Comparison of ENCODE assay signal across 19 mouse cellular contexts in genomic region chr3:24705778-24706423, GRCm38 (mm10).
DNase-seq lines count a peak whose midpoint lies in the region; ATAC-seq lines count a peak whose summit lies in the region.
"Had no signal": no experiment of that assay in that cellular context is flagged by ENCODE, and none has a peak within 500 bp of the region (broad histone marks: within the 10 kb centered on the region; RNA-seq: fewer than 3 reads in every experiment).

No protein-coding gene starts in this region.

- DNase-seq in hindbrain, embryonic 11.5 days (ENCODE audit: low spot score): no peak
- peak; percentile 27 for DNase-seq in ES-CJ7 (ENCODE audit: low read depth, low spot score)
- peak; percentile 10 for DNase-seq in R1 (ENCODE audit: low read depth, low spot score)
- no peak for DNase-seq in adrenal gland, adult 8-10 months
- no peak for DNase-seq in left cerebral cortex, postnatal 10 days (ENCODE audit: extremely low spot score in 1 of 2, low spot score in 2 of 2)
- DNase-seq: cerebellum, adult 8-10 months; heart, postnatal 36 days; kidney, adult 2 months; layer of hippocampus, adult 9-11 months; left cerebral cortex, postnatal 4 days; lung, embryonic 14.5 days; thymus, postnatal 25 days had no signal

- no peaks in the 10 kb centered on the region for H3K36me3 ChIP-seq in hindbrain, embryonic 11.5 days (ENCODE audit: control insufficient read depth, insufficient read depth, low read length)
- no peaks in the 10 kb centered on the region for H3K36me3 ChIP-seq in hindbrain, embryonic 16.5 days (ENCODE audit: control insufficient read depth, insufficient read depth, low read length)
- H3K36me3 ChIP-seq in midbrain, embryonic 16.5 days (ENCODE audit: control insufficient read depth, insufficient read depth, low read length): no peaks in the 10 kb centered on the region
- H3K36me3 ChIP-seq: heart, embryonic 15.5 days; limb, embryonic 15.5 days had no signal

- 81% methylated on average over 4 of the region's 4 CpGs for WGBS in hindbrain, embryonic 11.5 days
- 60% methylated on average over 4 of the region's 4 CpGs for WGBS in hindbrain, embryonic 16.5 days
- 55% methylated on average over 4 of the region's 4 CpGs for WGBS in midbrain, embryonic 16.5 days

- H3K4me1 ChIP-seq in hindbrain, embryonic 11.5 days (replicated peaks; ENCODE audit: control insufficient read depth, insufficient read depth, low read length): no peaks in the 10 kb centered on the region
- H3K4me1 ChIP-seq in hindbrain, embryonic 16.5 days (ENCODE audit: control insufficient read depth, insufficient read depth, low read depth, low read length): no peaks in the 10 kb centered on the region
- H3K4me1 ChIP-seq in midbrain, embryonic 16.5 days (ENCODE audit: control insufficient read depth, insufficient read depth, low read length): no peaks in the 10 kb centered on the region
- H3K4me1 ChIP-seq: heart, embryonic 15.5 days; limb, embryonic 15.5 days had no signal

- H3K27ac ChIP-seq in hindbrain, embryonic 11.5 days (ENCODE audit: low read depth, low read length): no peak overlapping the region
- no peak overlapping the region for H3K27ac ChIP-seq in hindbrain, embryonic 16.5 days (ENCODE audit: low read depth, low read length)
- H3K27ac ChIP-seq in midbrain, embryonic 16.5 days (ENCODE audit: low read length): no peak overlapping the region
- H3K27ac ChIP-seq: heart, embryonic 15.5 days; kidney, postnatal 0 days; limb, embryonic 15.5 days; liver, embryonic 14.5 days had no signal

- H3K9me3 ChIP-seq in hindbrain, embryonic 11.5 days (ENCODE audit: control insufficient read depth, low read length): no peaks in the 10 kb centered on the region
- H3K9me3 ChIP-seq in hindbrain, embryonic 16.5 days (ENCODE audit: control insufficient read depth, low read length): no peaks in the 10 kb centered on the region
- no peaks in the 10 kb centered on the region for H3K9me3 ChIP-seq in midbrain, embryonic 16.5 days (replicated peaks; ENCODE audit: control insufficient read depth, low read length, poor library complexity, severe bottlenecking)
- H3K9me3 ChIP-seq: heart, embryonic 15.5 days; limb, embryonic 15.5 days had no signal

- H3K9ac ChIP-seq in hindbrain, embryonic 11.5 days (ENCODE audit: low read depth, low read length): no peak overlapping the region
- H3K9ac ChIP-seq in hindbrain, embryonic 16.5 days (ENCODE audit: low read depth, low read length): no peak overlapping the region
- no peak overlapping the region for H3K9ac ChIP-seq in midbrain, embryonic 16.5 days (ENCODE audit: low read depth, low read length)
- H3K9ac ChIP-seq: heart, embryonic 15.5 days; limb, embryonic 15.5 days; liver, embryonic 14.5 days; lung, embryonic 14.5 days had no signal

- ATAC-seq in hindbrain, embryonic 11.5 days (ENCODE audit: low FRiP score): peak; percentile 51; the same call in 1 of the 2 replicates
- no peak for ATAC-seq in hindbrain, embryonic 16.5 days
- ATAC-seq in midbrain, embryonic 16.5 days: peak; percentile 32; the same call in 1 of the 2 replicates
- ATAC-seq: inflammation-experienced regulatory T-cells, adult 6 months had no signal

- no peaks in the 10 kb centered on the region for H3K27me3 ChIP-seq in hindbrain, embryonic 11.5 days (ENCODE audit: control insufficient read depth, insufficient read depth, low read length)
- no peaks in the 10 kb centered on the region for H3K27me3 ChIP-seq in hindbrain, embryonic 16.5 days (replicated peaks; ENCODE audit: control insufficient read depth, insufficient read depth, low read length)
- no peaks in the 10 kb centered on the region for H3K27me3 ChIP-seq in midbrain, embryonic 16.5 days (ENCODE audit: control insufficient read depth, insufficient read depth, low read depth, low read length)
- H3K27me3 ChIP-seq: heart, embryonic 15.5 days; limb, embryonic 15.5 days had no signal

- no peak overlapping the region for H3K4me2 ChIP-seq in hindbrain, embryonic 11.5 days (replicated peaks; ENCODE audit: low read depth, low read length)
- H3K4me2 ChIP-seq in hindbrain, embryonic 16.5 days (ENCODE audit: low read length): no peak overlapping the region
- no peak overlapping the region for H3K4me2 ChIP-seq in midbrain, embryonic 16.5 days (ENCODE audit: low read length)
- H3K4me2 ChIP-seq: heart, embryonic 15.5 days; limb, embryonic 15.5 days; lung, embryonic 14.5 days had no signal

- intact Hi-C loops in left cerebral cortex, postnatal 10 days (cut with DNase I): no loop called here

- H3K4me3 ChIP-seq in hindbrain, embryonic 11.5 days (ENCODE audit: low read depth, low read length): no peak overlapping the region
- H3K4me3 ChIP-seq in hindbrain, embryonic 16.5 days (ENCODE audit: low read length): no peak overlapping the region
- H3K4me3 ChIP-seq in midbrain, embryonic 16.5 days (ENCODE audit: low read depth, low read length): no peak overlapping the region
- H3K4me3 ChIP-seq: heart, embryonic 15.5 days; limb, embryonic 15.5 days had no signal

Comparison
In these comparisons a context has a peak if more than half of its experiments do, and no peak if none do; other contexts are left out.
1. DNase-seq: peak in ES-CJ7 (single experiment) and R1 (single experiment); none in hindbrain, embryonic 11.5 days (single experiment), adrenal gland, adult 8-10 months (single experiment) and left cerebral cortex, postnatal 10 days (0 of 2).